Mouse (Mus musculus) embryonic facial prominence, embryonic 14.5 days (tissue): Measurements from ENCODE around the gene Pard3. TPM values are rescaled to one million over a fixed set of nuclear protein-coding genes. Genes with fewer than 3 reads are reported as not detected.

Experiments
- ATAC-seq: fragments of 200-750 bp; cut with Nextera tagmentation; 2 replicates; pipeline ENCODE4 v1.8.0; 2017; ENCODE audit warnings: low read depth, moderate number of reproducible peaks, moderate TSS enrichment
- DNase-seq: peaks from one replicate; pipeline ENCODE4 v3.0.0-alpha.2; 2015; ENCODE audit warnings: low spot score
- H3K27ac ChIP-seq: fragments of 300-500 bp; sonication (generic); replicated peaks from 2 replicates; pipeline ENCODE4 v1.5.1; 2014; ENCODE audit warnings: low read depth, mild to moderate bottlenecking, low read length, moderate library complexity
- H3K27me3 ChIP-seq: fragments of 300-500 bp; sonication (generic); replicated peaks from 2 replicates; pipeline ENCODE4 v1.6.1; 2014; ENCODE audit warnings: low read length; ENCODE audit not compliant: control insufficient read depth, insufficient read depth
- H3K36me3 ChIP-seq: fragments of 300-500 bp; sonication (generic); 2 replicates; pipeline ENCODE4 v1.6.1; 2014; ENCODE audit warnings: low read length, mixed read lengths; ENCODE audit not compliant: control insufficient read depth, insufficient read depth
- H3K4me1 ChIP-seq: fragments of 300-500 bp; sonication (generic); 2 replicates; pipeline ENCODE4 v1.6.1; 2014; ENCODE audit warnings: antibody characterized with exemption, low read length; ENCODE audit not compliant: control insufficient read depth, insufficient read depth
- H3K4me2 ChIP-seq: fragments of 300-500 bp; sonication (generic); 2 replicates; pipeline ENCODE4 v1.6.1; 2014; ENCODE audit warnings: low read depth, mild to moderate bottlenecking, low read length, moderate library complexity, mixed read lengths
- H3K4me3 ChIP-seq: fragments of 300-500 bp; sonication (generic); 2 replicates; pipeline ENCODE4 v1.5.1; 2014; ENCODE audit warnings: low read depth, mild to moderate bottlenecking, low read length
- H3K9ac ChIP-seq: fragments of 300-500 bp; sonication (generic); 2 replicates; pipeline ENCODE4 v1.6.1; 2014; ENCODE audit warnings: low read depth, mild to moderate bottlenecking, low read length, moderate library complexity, mixed read lengths
- H3K9me3 ChIP-seq: fragments of 300-500 bp; sonication (generic); 2 replicates; pipeline ENCODE4 v1.6.1; 2016; ENCODE audit warnings: low read length; ENCODE audit not compliant: control insufficient read depth
- WGBS: fragments of 180-500 bp; shearing (Covaris S2); extraction: QIAGEN DNeasy Blood & Tissue Kit; methylation state at CpG from one replicate; pipeline ENCODE4 v1.1.7; 2014; 5-methylcytosine and 5-hydroxymethylcytosine counted together
- polyA plus RNA-seq: library from polyadenylated mRNA; unstranded; fragments of >200 nt; fragmentation: Nextera tagmentation; extraction: Ambion mirVana; gene quantifications from 2 replicates; pipeline ENCODE4 v1.2.1, GENCODE M21; 2014

Pard3 gene
- 35.4 and 38.7 TPM in 2 replicates for polyA plus RNA-seq

- H3K27me3 ChIP-seq = no peaks in the 10 kb centered on the region
- H3K9ac ChIP-seq = peak within 1 kb of the TSS; percentile 98
- ATAC-seq (peak; percentile 95), DNase-seq (peak; percentile 93)
- H3K27ac ChIP-seq = peak within 1 kb of the TSS; percentile 97
- peak within 1 kb of the TSS; percentile 97 for H3K4me3 ChIP-seq
- no peaks in the 10 kb centered on the region for H3K36me3 ChIP-seq
- peak within 1 kb of the TSS; percentile 66 for H3K4me2 ChIP-seq
- no peaks in the 10 kb centered on the region for H3K9me3 ChIP-seq
- peaks cover 42% of the 10 kb centered on the region for H3K4me1 ChIP-seq
- WGBS = under 1% methylated on average over 23 of the region's 98 CpGs
These were observed at the start of gene Pard3 for GRCm38 (mm10) chr8:127063551-127064360. Pard3 (plus strand) TSS chr8:127063893.

- no peak overlapping the region for H3K27ac ChIP-seq
- 89% methylated on average over 1 of the region's 1 CpGs for WGBS
- H3K4me3 ChIP-seq = no peak overlapping the region
- peaks cover 8% of the 10 kb centered on the region for H3K9me3 ChIP-seq
- H3K4me1 ChIP-seq = no peaks in the 10 kb centered on the region
- ATAC-seq (no peak), DNase-seq (no peak)
- H3K36me3 ChIP-seq = no peaks in the 10 kb centered on the region
- H3K9ac ChIP-seq = no peak overlapping the region
- H3K27me3 ChIP-seq = no peaks in the 10 kb centered on the region
- no peak overlapping the region for H3K4me2 ChIP-seq
These were observed 41.9 kb upstream of the Pard3 start for GRCm38 (mm10) chr8:127021830-127022229.

GRCm38 (mm10) chr8:127025256-127025717, 38.4 kb upstream of the Pard3 start:
- H3K4me2 ChIP-seq = peak overlapping the region; percentile 33; the same call in 1 of the 2 replicates
- peak; percentile 94 for DNase-seq
- H3K27ac ChIP-seq = peak overlapping the region; percentile 75
- no peaks in the 10 kb centered on the region for H3K36me3 ChIP-seq
- H3K4me1 ChIP-seq = no peaks in the 10 kb centered on the region
- no peak overlapping the region for H3K9ac ChIP-seq
- WGBS = 31% methylated on average over 11 of the region's 11 CpGs
- no peak overlapping the region for H3K4me3 ChIP-seq
- no peaks in the 10 kb centered on the region for H3K9me3 ChIP-seq
- no peaks in the 10 kb centered on the region for H3K27me3 ChIP-seq
- ATAC-seq = peak; percentile 92

DNA sequence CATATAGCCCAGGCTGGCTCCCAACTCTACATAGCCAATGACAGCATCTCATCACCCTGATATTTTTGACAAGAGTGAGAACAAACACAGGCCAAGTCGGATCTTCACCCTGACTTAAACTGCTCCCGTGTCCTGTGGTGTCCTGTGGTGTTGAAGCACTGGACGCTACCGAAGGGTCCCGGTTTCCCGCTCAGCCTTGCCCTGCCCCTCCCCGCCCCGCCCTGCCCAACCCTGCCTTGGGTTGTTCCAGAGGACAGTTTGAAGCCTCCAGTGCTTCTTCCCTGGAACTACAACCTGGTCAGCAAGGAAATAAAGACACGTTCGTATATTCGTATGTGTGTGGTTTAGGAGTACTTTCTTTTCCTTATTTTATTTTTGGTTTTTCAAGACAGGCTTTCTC, 37.9 kb upstream of the Pard3 start:
- WGBS = 54% methylated on average over 11 of the region's 11 CpGs
- Histone ChIP-seq H3K27ac (peak overlapping the region; percentile 75), H3K9me3 (no peaks in the 10 kb centered on the region), H3K9ac (no peak overlapping the region), H3K27me3 (no peaks in the 10 kb centered on the region), H3K4me1 (no peaks in the 10 kb centered on the region), H3K36me3 (no peaks in the 10 kb centered on the region), H3K4me2 (peak overlapping the region; percentile 33), H3K4me3 (no peak overlapping the region)
- ATAC-seq = 0 out of 2 replicates have a peak, but pooled peaks have one; percentile 7
- DNase-seq = no peak

DNA sequence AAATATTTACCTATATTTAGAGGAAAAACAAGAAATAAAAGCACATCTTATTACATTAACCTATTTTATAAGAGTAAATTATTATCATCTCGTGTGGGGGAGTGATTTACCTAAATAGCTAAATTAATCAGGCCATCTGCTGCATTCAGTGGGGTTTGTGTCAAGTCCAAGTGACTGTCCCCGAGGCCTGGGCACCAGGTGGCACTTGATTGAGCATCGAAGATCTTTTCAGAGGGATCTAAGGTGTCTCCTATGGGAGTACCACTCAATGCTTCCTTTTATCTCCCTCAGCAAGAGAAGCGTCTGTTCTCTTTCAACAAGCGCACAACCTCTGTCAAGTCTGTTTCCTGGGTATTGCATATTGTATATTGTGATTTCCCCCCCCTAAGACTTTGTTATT, 32.2 kb upstream of the Pard3 start:
- H3K27me3 ChIP-seq = no peaks in the 10 kb centered on the region
- DNase-seq = no peak

DNA sequence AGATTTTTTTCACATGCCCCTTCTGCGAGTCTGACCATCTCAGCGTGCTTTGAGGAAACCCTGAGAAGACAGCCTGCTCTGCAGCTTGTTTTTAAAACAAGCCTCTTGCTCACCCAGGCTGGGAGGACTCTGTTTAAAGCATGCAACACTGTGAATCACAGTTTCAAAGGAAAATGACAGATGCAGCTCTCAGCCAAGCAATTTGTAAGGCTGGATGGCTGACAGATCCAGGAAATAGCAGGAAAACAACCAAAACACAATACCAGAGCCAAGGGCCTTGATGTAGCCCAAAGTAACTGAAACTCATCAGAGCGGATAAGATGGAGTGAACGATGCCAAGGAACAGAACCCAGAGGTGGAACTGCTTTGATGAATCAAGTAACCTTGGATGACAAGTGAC, 24.8 kb upstream of the Pard3 start:
- Histone ChIP-seq H3K4me2 (no peak overlapping the region), H3K4me3 (no peak overlapping the region), H3K9ac (no peak overlapping the region), H3K36me3 (no peaks in the 10 kb centered on the region), H3K27ac (no peak overlapping the region), H3K4me1 (no peaks in the 10 kb centered on the region), H3K27me3 (no peaks in the 10 kb centered on the region), H3K9me3 (no peaks in the 10 kb centered on the region)
- ATAC-seq (no peak), DNase-seq (peak; percentile 27)
- WGBS = 62% methylated on average over 4 of the region's 4 CpGs

More for the DNA sequence above, 32.2 kb upstream of the Pard3 start:
- Histone ChIP-seq H3K9ac (no peak overlapping the region), H3K36me3 (no peaks in the 10 kb centered on the region), H3K4me2 (no peak overlapping the region), H3K4me3 (no peak overlapping the region), H3K4me1 (no peaks in the 10 kb centered on the region), H3K9me3 (no peaks in the 10 kb centered on the region), H3K27ac (no peak overlapping the region)
- ATAC-seq = no peak
- 72% methylated on average over 5 of the region's 5 CpGs for WGBS

DNA sequence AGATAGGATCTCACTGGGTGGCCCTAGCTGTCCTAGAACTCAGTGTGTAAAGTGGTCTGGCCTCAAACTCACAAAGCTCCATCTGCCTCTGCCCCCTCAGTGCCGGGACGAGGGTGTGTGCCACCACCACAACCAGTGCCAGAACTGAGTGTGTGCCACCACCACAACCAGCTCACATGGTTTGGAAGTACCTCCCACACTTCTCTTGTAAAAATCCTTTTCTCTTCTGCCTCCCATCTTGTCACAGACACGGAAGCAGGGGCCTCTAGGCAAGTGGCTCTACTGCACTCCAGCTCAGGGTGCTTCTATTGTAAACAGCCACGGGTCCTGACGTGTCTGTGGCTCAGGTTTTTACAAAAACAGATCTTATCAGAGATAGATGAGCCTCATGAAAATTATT, 13.7 kb upstream of the Pard3 start:
- ATAC-seq (no peak), DNase-seq (no peak)
- H3K4me2 ChIP-seq = no peak overlapping the region
- H3K27me3 ChIP-seq = no peaks in the 10 kb centered on the region
- H3K9ac ChIP-seq = no peak overlapping the region
- no peak overlapping the region for H3K27ac ChIP-seq
- WGBS = 60% methylated on average over 5 of the region's 5 CpGs
- no peaks in the 10 kb centered on the region for H3K36me3 ChIP-seq
- no peaks in the 10 kb centered on the region for H3K4me1 ChIP-seq
- H3K4me3 ChIP-seq = no peak overlapping the region
- H3K9me3 ChIP-seq = no peaks in the 10 kb centered on the region

- DNase-seq (no peak), ATAC-seq (no peak)
- Histone ChIP-seq H3K27me3 (no peaks in the 10 kb centered on the region), H3K4me3 (no peak overlapping the region), H3K9me3 (no peaks in the 10 kb centered on the region), H3K4me2 (no peak overlapping the region), H3K27ac (no peak overlapping the region), H3K9ac (no peak overlapping the region), H3K4me1 (no peaks in the 10 kb centered on the region), H3K36me3 (no peaks in the 10 kb centered on the region)
- 71% methylated on average over 10 of the region's 10 CpGs for WGBS
These were observed 11.6 kb upstream of the Pard3 start for GRCm38 (mm10) chr8:127052132-127052531.

GRCm38 (mm10) chr8:127055081-127055480, 8.6 kb upstream of the Pard3 start:
- Histone ChIP-seq H3K27ac (no peak overlapping the region), H3K9ac (no peak overlapping the region), H3K4me1 (no peaks in the 10 kb centered on the region), H3K4me3 (no peak overlapping the region), H3K27me3 (no peaks in the 10 kb centered on the region), H3K36me3 (no peaks in the 10 kb centered on the region), H3K4me2 (no peak overlapping the region), H3K9me3 (no peaks in the 10 kb centered on the region)
- DNase-seq (peak; percentile 75), ATAC-seq (peak; percentile 81)
- WGBS = 56% methylated on average over 4 of the region's 4 CpGs
